Mouse (Mus musculus): Measurements from ENCODE around the gene Psmc5.

Gene Psmc5

DNA sequence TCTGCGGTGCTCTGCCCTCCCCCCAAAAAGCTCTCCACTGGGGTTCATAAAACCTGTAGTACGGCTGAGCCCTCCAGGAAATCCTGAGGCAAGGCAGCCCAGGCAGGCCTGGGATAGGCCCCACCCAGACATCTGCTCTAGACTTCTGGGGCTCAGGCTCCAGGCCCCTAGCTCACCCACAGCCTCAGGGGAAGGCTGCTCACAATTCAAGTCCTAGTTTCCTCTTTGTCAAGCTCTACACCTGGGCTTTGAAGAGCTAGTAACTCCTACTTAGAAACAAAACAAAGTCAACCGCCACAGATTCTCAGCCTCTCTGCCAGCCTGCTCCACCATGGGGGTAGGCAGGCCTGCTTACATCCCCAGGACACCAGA lies 13.1 kb downstream of the Psmc5 start:
- no peak for DNase-seq (ENCODE audit: low spot score)

DNA sequence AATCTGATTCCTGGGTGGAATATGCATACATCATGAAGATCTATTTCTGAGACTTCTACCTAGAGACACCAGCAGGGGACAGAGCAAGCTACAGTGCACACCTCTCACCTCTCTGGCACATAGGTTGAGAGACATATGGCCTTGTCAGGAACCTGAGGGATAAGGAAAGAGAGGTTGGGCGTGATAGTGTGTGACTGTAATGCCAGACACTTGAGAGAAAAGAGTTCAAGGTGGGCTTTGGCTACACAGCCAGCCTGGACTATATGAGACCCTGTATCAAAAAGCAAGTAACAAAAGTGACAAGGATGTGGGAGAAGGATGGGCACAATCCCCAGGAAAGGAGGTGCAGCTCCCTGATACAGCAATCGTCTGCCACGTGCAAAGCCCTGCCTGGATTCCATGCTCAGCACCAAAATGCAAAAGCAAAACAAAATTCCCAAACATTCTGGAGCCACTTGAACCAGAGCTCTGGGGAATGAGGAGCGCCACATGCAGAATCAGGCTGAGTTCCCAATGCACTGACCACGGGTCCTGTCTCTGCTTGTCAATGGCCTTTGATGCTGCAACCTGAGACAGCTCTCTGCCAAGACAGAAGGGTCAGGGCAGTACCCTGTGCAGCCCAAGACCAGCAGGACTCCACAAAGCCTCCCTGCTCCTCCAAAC lies 15.3 kb downstream of the Psmc5 start:
- DNase-seq (ENCODE audit: low spot score): no peak

- no peak for DNase-seq (ENCODE audit: low spot score)
Observed at GRCm38 (mm10) chr11:106271794-106272643, 16.1 kb downstream of the Psmc5 start.

DNA sequence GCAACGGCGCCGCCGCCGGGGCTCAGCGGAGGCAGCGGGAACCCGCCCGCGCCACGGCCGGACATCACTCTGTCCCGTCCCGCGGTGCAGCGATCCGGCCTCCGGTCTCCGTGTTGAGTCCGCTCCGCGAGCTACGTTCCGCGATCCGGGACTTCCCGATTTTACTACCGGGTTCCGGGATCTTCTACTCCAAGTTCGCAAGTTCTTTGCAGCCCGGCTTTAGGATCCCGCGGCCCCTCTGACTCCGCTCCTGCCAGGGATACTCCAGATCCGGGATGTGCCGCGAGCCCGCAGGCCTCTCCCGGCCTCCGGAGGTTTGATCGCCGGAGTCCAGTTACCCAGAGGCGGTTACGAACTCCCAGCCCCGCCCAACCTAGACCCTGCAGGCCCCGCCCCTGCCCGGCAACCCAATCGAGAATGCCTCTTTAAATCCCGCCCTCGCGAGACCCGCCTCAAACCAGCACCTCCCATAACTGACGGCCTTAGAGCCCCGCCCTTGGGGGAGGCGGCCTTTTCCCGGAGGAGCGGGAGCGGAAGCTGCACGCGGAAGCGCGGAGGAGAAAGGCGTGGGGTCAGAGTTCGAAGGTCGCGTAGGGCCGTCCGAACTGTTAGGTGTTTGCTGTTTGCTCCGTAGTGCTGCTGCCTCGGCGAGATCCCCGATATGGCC lies 16.8 kb downstream of the Psmc5 start, which contains the start of gene Smarcd2:
TSS of gene Smarcd2 (minus strand) at position 329 of the 667 bp plus-strand sequence.
- peak; percentile 100 for DNase-seq (ENCODE audit: low spot score)

DNA sequence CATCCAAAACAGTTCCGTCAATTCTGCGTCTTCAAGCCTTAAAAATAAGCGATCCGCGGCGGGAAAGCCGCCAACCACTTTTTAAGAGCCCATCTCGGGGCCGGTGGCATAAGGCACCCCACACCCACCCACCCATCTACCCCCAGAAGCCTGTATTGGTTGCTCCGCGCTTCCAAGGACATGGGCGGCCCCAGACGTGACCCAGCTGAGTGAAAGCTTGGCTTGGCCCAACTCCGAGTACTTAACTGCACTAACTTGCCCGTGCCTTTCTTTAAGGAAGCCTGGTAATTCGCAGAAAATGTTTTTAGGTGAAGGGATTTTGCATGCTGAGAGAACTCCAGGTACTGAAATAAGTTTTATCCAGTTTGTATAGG lies 17.3 kb downstream of the Psmc5 start:
- no peak for DNase-seq (ENCODE audit: low spot score)

DNA sequence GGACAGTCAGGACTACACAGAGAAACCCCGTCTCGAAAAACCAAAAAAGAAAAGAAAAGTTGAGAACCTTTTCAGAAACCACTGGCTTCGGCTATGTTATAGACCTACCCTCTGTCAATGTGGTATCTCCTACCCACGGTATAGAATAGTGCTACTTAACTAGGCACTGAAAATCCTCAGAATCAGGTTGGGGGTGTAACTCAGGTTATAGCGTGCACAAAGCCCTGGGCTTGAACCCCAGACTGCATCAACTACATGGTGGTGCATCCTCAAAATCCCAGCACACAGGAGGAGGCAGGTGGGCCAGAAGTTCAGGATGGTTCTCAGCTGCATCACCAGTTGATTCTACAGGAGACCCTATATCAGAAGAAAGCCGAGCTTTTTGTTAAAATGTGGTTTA lies 17.9 kb downstream of the Psmc5 start:
- DNase-seq (ENCODE audit: low spot score): no peak

- DNase-seq (ENCODE audit: low spot score): no peak
Observed at GRCm38 (mm10) chr11:106274374-106274773, 18.4 kb downstream of the Psmc5 start.

DNA sequence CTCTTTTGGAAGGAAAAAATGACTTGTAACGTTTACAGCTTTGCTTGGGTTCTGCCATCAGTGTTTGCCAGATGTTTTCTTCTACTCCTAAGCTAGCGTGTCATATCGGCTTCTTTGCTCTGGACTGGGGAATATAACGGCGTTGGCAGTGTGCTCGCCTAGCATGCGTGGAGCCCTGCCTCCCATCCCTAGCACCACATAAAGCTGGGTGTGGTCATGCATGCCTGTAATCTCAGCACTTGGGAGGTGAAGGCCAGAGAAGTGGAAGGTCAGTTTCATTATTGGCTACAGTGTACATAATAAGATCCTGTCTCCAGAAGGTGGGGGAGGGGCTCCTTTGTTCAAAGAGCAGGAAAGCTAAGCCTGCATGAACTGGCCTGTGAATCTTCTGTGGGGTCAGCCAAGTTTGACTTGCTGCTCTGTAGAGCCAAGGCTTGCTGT lies 19.0 kb downstream of the Psmc5 start:
- DNase-seq (ENCODE audit: low spot score): no peak

DNA sequence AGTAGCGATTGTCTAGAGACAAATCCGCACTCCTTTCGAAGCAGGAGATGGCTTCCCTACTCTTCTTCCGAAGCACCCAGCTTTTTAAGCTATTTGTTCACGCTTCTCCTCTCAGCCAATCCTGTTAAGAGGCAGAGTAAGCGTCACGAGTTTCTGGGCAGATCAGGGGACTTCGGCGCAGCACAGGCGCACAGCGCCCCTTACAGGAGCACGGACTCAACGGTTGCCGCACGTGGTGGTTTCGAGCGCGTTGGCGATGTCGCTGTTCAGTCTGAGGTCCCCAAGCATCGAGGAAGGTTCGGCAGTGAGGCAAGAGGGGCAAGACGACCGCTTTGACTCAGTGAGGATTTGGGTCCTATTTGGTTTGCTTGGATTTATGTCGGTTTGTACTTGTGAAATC lies 20.5 kb downstream of the Psmc5 start, which contains the start of gene Tcam1:
TSS of gene Tcam1 (plus strand) at position 219 of the 400 bp plus-strand sequence.
- DNase-seq (ENCODE audit: low spot score): peak; percentile 88

GRCm38 (mm10) chr11:106282452-106282851 lies 26.5 kb downstream of the Psmc5 start:
- DNase-seq (ENCODE audit: low spot score): no peak

GRCm38 (mm10) chr11:106283371-106283770 lies 27.4 kb downstream of the Psmc5 start:
- DNase-seq (ENCODE audit: low spot score): no peak

GRCm38 (mm10) chr11:106284126-106284525 lies 28.2 kb downstream of the Psmc5 start:
- no peak for DNase-seq (ENCODE audit: low spot score)

- no peak for DNase-seq (ENCODE audit: low spot score)
Observed at GRCm38 (mm10) chr11:106286206-106286605, 30.3 kb downstream of the Psmc5 start.

GRCm38 (mm10) chr11:106286987-106287386 lies 31.0 kb downstream of the Psmc5 start:
- no peak for DNase-seq (ENCODE audit: low spot score)

GRCm38 (mm10) chr11:106289369-106289768 lies 33.4 kb downstream of the Psmc5 start:
- DNase-seq (ENCODE audit: low spot score): peak; percentile 55

- DNase-seq (ENCODE audit: low spot score): no peak
Observed at GRCm38 (mm10) chr11:106290376-106290775, 34.4 kb downstream of the Psmc5 start.

- no peak for DNase-seq (ENCODE audit: low spot score)
Observed at GRCm38 (mm10) chr11:106291861-106292260, 35.9 kb downstream of the Psmc5 start.

DNA sequence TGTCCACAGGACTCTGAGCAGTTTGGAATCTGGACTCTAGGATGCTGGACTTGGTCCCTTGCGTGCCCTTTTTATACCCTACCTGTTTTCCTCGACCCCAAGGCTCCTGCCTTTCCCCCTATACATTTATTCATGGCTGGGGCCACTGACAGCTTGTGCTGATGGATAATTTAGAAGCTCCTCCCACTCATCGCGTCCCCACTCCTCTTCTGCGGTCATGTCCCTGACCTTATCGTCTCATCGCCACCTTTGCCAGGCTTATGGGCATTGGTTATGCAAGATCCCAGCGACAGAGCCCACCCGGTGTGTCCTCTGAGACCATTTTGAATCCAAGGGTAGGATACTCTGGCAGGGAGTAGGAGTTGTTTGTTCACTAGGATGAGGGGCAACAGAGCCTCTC lies 45.8 kb downstream of the Psmc5 start, which contains the start of gene Gh:
TSS of gene Gh (minus strand) at position 101 of the 400 bp plus-strand sequence.
- DNase-seq (ENCODE audit: low spot score): no peak

DNA sequence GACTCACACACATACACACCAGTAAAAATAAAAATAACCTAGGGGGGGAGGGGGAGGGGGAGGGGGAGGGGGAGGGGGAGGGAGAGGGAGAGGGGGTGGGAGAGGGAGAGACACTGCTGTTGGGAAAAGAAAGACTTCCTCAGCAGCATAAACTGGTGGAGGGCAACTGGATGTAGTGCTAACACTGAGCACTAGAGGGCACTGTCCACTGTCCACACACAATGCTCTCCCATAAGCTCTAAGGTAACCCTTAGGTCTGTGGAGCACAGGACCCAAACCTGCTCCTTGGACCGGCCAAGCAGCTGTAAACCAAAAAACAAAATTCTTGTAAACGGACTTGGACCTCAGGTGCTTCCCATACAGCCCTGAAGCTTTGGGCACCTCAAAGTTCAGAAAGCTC lies 46.7 kb downstream of the Psmc5 start:
- peak; percentile 52 for DNase-seq (ENCODE audit: low spot score)

DNA sequence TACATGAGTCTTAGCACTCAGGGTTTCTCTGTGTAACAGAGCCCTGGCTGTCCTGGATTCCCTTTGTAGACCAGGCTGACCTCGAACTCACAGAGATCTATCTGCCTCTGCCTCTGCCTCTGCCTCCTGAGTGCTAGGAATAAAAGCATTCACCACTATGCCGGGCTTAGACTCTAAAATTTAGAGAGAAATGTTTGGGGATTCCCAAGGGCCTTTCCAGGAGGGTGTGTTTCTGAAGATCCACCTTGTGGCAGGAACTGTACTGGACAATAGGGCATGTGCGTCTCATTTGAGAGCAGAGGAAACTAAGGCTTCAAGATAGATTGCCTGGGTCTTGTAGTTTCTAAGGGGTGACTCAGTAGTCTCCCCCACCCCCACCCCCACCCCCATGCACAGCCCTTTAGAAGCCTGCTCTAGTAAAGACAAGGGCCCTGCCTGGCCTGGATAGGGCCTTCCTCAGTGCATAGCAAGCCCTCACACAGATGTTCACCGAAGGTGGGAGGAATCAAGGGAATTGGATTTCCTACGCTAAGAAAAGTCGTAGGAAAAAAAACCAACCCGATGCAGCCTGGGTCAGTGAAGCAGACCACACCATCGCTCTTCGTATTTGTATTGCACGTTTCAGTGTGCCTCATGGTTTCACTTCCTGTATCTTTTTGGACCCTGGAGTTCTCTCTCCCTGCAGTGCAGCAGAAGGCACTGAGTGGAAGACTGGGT lies 49.6 kb downstream of the Psmc5 start:
- no peak for DNase-seq (ENCODE audit: low spot score)

DNA sequence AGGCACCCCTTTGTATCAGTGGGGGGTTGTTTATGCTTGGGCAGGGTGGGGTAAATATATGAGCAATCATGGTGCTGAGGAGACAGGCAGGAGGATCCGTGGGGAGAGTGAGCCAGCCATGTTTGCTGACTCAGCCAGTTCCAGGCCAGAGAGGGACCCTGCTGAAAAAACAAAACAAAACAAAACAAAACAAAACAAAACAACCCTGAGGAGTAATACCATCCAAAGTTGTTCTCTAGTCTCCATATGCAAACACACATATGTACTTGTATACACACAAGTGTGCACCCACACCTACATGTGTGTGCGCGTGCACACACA lies 50.1 kb downstream of the Psmc5 start:
- DNase-seq (ENCODE audit: low spot score): no peak

DNA sequence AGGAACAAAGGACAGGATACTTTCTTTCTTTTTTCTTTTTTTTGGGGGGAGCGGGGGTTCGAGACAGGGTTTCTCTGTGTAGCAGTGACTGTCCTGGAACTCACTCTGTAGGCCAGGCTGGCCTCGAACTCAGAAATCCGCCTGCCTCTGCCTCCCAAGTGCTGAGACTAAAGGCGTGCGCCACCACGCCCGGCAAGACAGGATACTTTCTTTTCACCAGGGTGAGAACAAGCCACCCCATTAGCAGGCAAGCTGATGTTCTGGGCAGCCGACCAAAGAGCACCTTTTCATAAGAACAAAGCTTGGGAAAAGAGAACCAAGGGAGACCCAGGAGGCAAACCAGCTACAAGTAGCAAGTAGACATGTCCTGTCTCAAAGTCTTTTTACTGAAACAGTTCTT lies 50.8 kb downstream of the Psmc5 start:
- DNase-seq (ENCODE audit: low spot score): no peak
